In the genomic region with DNA sequence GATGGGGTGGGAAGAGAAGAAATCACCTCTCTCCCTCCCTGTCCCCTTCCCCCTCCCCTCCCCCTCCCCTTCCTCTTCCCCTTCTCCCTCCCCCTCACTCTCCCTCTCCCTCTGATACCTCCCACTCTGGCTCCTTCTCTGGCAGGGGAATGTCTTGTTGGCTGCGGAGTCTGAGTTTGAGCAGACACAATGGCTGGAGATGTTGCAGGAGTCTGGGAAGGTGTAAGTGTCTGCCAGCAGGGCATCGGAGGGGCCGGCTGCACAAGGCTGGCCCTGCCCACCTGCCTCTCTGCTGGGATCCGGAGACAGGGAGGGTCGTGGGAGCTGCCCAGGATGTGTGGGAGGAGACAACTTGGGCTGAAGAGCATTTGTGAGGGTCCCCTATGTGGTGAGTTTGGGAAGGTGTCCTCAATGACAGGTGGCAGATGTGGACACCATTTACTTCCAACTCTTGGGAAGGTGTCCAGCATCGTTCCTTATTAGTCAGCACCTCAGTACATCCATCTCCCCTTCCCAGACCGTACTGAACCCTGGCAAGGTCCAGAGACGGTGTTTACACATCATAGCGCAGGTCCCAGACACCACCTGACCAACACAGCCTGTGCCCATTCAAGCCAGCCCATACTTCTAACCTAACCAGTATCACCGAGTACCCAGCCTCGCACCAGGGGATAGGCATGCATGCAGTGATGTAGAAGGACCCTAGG, we compare ENCODE assay signal across 18 mouse cellular contexts. TPM values are rescaled to one million over a fixed set of nuclear protein-coding genes. Genes with fewer than 3 reads are reported as not detected.
DNase-seq lines count a peak whose midpoint lies in the region; ATAC-seq and TF ChIP-seq lines count a peak whose summit lies in the region.
"Had no signal": no experiment of that assay in that cellular context is flagged by ENCODE, and none has a peak within 500 bp of the region (broad histone marks: within the 10 kb centered on the region; RNA-seq: fewer than 3 reads in every experiment).

No protein-coding gene starts in this region.

- TF ChIP-seq POLR2A in liver, adult 2 months (IDR thresholded peaks at IDR 0.05; ENCODE audit: extremely low read depth, insufficient read depth, low read length) = no peak

- WGBS in hindbrain, embryonic 16.5 days = 53% methylated on average over 11 of the region's 11 CpGs
- WGBS in hindbrain, embryonic 12.5 days = 62% methylated on average over 11 of the region's 11 CpGs
- WGBS in liver, adult 2 months = 36% methylated on average over 11 of the region's 11 CpGs
- WGBS in liver, embryonic 11.5 days = 49% methylated on average over 11 of the region's 11 CpGs
- WGBS in intestine, embryonic 14.5 days = 43% methylated on average over 11 of the region's 11 CpGs
- 39% methylated on average over 11 of the region's 11 CpGs for WGBS in stomach, embryonic 14.5 days

- no peak overlapping the region for H3K9ac ChIP-seq in hindbrain, embryonic 16.5 days (ENCODE audit: low read depth, low read length)
- no peak overlapping the region for H3K9ac ChIP-seq in hindbrain, embryonic 12.5 days
- no peak overlapping the region for H3K9ac ChIP-seq in liver, adult 2 months (ENCODE audit: low read depth, low read length)
- no peak overlapping the region for H3K9ac ChIP-seq in liver, embryonic 11.5 days (ENCODE audit: low read depth, low read length)
- H3K9ac ChIP-seq in intestine, embryonic 14.5 days (ENCODE audit: low read length) = no peak overlapping the region
- H3K9ac ChIP-seq in stomach, embryonic 14.5 days (replicated peaks; ENCODE audit: low read depth, low read length) = no peak overlapping the region
- H3K9ac ChIP-seq: liver, embryonic 12.5 days had no signal

- peak; percentile 28; the same call in 1 of the 2 replicates for ATAC-seq in hindbrain, embryonic 16.5 days
- ATAC-seq in hindbrain, embryonic 12.5 days (ENCODE audit: low FRiP score) = no peak
- no peak for ATAC-seq in liver, embryonic 11.5 days (replicated peaks; ENCODE audit: low FRiP score)
- ATAC-seq in intestine, embryonic 14.5 days (replicated peaks; ENCODE audit: low FRiP score, low TSS enrichment, low read depth) = peak; percentile 59
- ATAC-seq in stomach, embryonic 14.5 days (ENCODE audit: insufficient number of reproducible peaks, insufficient read depth, low FRiP score, low read depth) = peak; percentile 69
- ATAC-seq: liver, embryonic 12.5 days; lung, postnatal 0 days; midbrain, embryonic 16.5 days had no signal

- H3K79me2 ChIP-seq in liver, adult 2 months (ENCODE audit: control insufficient read depth, insufficient read depth, low read length) = no peaks in the 10 kb centered on the region

- no peak overlapping the region for H3K4me2 ChIP-seq in hindbrain, embryonic 16.5 days (ENCODE audit: low read length)
- no peak overlapping the region for H3K4me2 ChIP-seq in hindbrain, embryonic 12.5 days (replicated peaks)
- no peak overlapping the region for H3K4me2 ChIP-seq in liver, embryonic 11.5 days
- H3K4me2 ChIP-seq in intestine, embryonic 14.5 days (ENCODE audit: low read length) = peak overlapping the region; percentile 12
- no peak overlapping the region for H3K4me2 ChIP-seq in stomach, embryonic 14.5 days (replicated peaks; ENCODE audit: low read depth, low read length)
- H3K4me2 ChIP-seq: liver, embryonic 12.5 days had no signal

- H3K36me3 ChIP-seq in hindbrain, embryonic 16.5 days (ENCODE audit: control insufficient read depth, insufficient read depth, low read length) = no peaks in the 10 kb centered on the region
- no peaks in the 10 kb centered on the region for H3K36me3 ChIP-seq in hindbrain, embryonic 12.5 days
- no peaks in the 10 kb centered on the region for H3K36me3 ChIP-seq in liver, adult 2 months (ENCODE audit: control insufficient read depth, insufficient read depth, low read length)
- no peaks in the 10 kb centered on the region for H3K36me3 ChIP-seq in liver, embryonic 11.5 days (ENCODE audit: control insufficient read depth, insufficient read depth, low read length)
- H3K36me3 ChIP-seq in intestine, embryonic 14.5 days (ENCODE audit: control insufficient read depth, insufficient read depth, low read length) = no peaks in the 10 kb centered on the region
- no peaks in the 10 kb centered on the region for H3K36me3 ChIP-seq in stomach, embryonic 14.5 days (ENCODE audit: control insufficient read depth, insufficient read depth, low read length)
- H3K36me3 ChIP-seq: G1E; liver, embryonic 12.5 days had no signal

- H3K9me3 ChIP-seq in hindbrain, embryonic 16.5 days (ENCODE audit: control insufficient read depth, low read length) = no peaks in the 10 kb centered on the region
- no peaks in the 10 kb centered on the region for H3K9me3 ChIP-seq in hindbrain, embryonic 12.5 days (replicated peaks)
- no peaks in the 10 kb centered on the region for H3K9me3 ChIP-seq in liver, embryonic 11.5 days (ENCODE audit: control insufficient read depth, low read length)
- H3K9me3 ChIP-seq in intestine, embryonic 14.5 days (ENCODE audit: control insufficient read depth, low read length) = no peaks in the 10 kb centered on the region
- H3K9me3 ChIP-seq in stomach, embryonic 14.5 days (ENCODE audit: control insufficient read depth, low read depth, low read length) = no peaks in the 10 kb centered on the region
- H3K9me3 ChIP-seq: G1E; liver, embryonic 12.5 days had no signal

- H3K27me3 ChIP-seq in hindbrain, embryonic 16.5 days (replicated peaks; ENCODE audit: control insufficient read depth, insufficient read depth, low read length) = no peaks in the 10 kb centered on the region
- no peaks in the 10 kb centered on the region for H3K27me3 ChIP-seq in hindbrain, embryonic 12.5 days
- no peaks in the 10 kb centered on the region for H3K27me3 ChIP-seq in liver, adult 2 months (ENCODE audit: control insufficient read depth, insufficient read depth, low read length)
- peaks cover 18% of the 10 kb centered on the region for H3K27me3 ChIP-seq in liver, embryonic 11.5 days (replicated peaks; ENCODE audit: control insufficient read depth, insufficient read depth, low read length)
- H3K27me3 ChIP-seq in intestine, embryonic 14.5 days (replicated peaks; ENCODE audit: control insufficient read depth, insufficient read depth, low read length) = no peaks in the 10 kb centered on the region
- H3K27me3 ChIP-seq in stomach, embryonic 14.5 days (ENCODE audit: control insufficient read depth, insufficient read depth, low read length) = no peaks in the 10 kb centered on the region

- peak; percentile 17 for DNase-seq in liver, adult 2 months (ENCODE audit: extremely low read depth, low read depth, low spot score)
- no peak for DNase-seq in liver, embryonic 11.5 days (ENCODE audit: low spot score)
- peak; percentile 66 for DNase-seq in intestine, embryonic 14.5 days (ENCODE audit: low spot score)
- no peak for DNase-seq in urinary bladder, postnatal 25 days (ENCODE audit: low spot score)
- DNase-seq: gastrocnemius, postnatal 36 days; layer of hippocampus, postnatal 36 days; spleen, adult 18-20 months; thymus, postnatal 25 days had no signal

- peaks cover 15% of the 10 kb centered on the region for H3K4me1 ChIP-seq in hindbrain, embryonic 16.5 days (ENCODE audit: control insufficient read depth, insufficient read depth, low read depth, low read length)
- H3K4me1 ChIP-seq in hindbrain, embryonic 12.5 days = peaks cover 7% of the 10 kb centered on the region
- H3K4me1 ChIP-seq in liver, adult 2 months (ENCODE audit: control insufficient read depth, insufficient read depth, low read length) = peaks cover 7% of the 10 kb centered on the region; the same call in 1 of the 2 replicates
- H3K4me1 ChIP-seq in liver, embryonic 11.5 days (replicated peaks; ENCODE audit: control insufficient read depth, insufficient read depth, low read length) = no peaks in the 10 kb centered on the region; the same call in 1 of the 2 replicates
- H3K4me1 ChIP-seq in intestine, embryonic 14.5 days (replicated peaks; ENCODE audit: control insufficient read depth, insufficient read depth, low read length) = peaks cover 11% of the 10 kb centered on the region
- H3K4me1 ChIP-seq in stomach, embryonic 14.5 days (ENCODE audit: control insufficient read depth, insufficient read depth, low read length) = peaks cover 16% of the 10 kb centered on the region; the same call in 1 of the 2 replicates

- TF ChIP-seq CTCF in liver, adult 2 months (IDR thresholded peaks at IDR 0.05; ENCODE audit: low read depth, low read length) = peak; percentile 18; the same call in 1 of the 2 replicates

- H3K4me3 ChIP-seq in hindbrain, embryonic 16.5 days (ENCODE audit: low read length) = no peak overlapping the region
- H3K4me3 ChIP-seq in hindbrain, embryonic 12.5 days = no peak overlapping the region
- no peak overlapping the region for H3K4me3 ChIP-seq in liver, adult 2 months (ENCODE audit: insufficient read depth, low read depth, low read length)
- no peak overlapping the region for H3K4me3 ChIP-seq in liver, embryonic 11.5 days (ENCODE audit: low read depth, low read length)
- H3K4me3 ChIP-seq in intestine, embryonic 14.5 days (ENCODE audit: low read depth, low read length) = no peak overlapping the region
- no peak overlapping the region for H3K4me3 ChIP-seq in stomach, embryonic 14.5 days (ENCODE audit: low read depth, low read length)
- H3K4me3 ChIP-seq: erythroblast, embryonic 14.5 days; liver, embryonic 12.5 days had no signal

- 0 out of 2 replicates have a peak overlapping the region, but pooled peaks have one; percentile 23 for H3K27ac ChIP-seq in hindbrain, embryonic 16.5 days (ENCODE audit: low read depth, low read length)
- no peak overlapping the region for H3K27ac ChIP-seq in hindbrain, embryonic 12.5 days
- H3K27ac ChIP-seq in liver, adult 2 months (replicated peaks; ENCODE audit: insufficient read depth, low read depth, low read length) = no peak overlapping the region
- no peak overlapping the region for H3K27ac ChIP-seq in liver, embryonic 11.5 days (ENCODE audit: low read depth, low read length)
- H3K27ac ChIP-seq in intestine, embryonic 14.5 days (ENCODE audit: low read depth) = peak overlapping the region; percentile 34; the same call in 1 of the 2 replicates
- peak overlapping the region; percentile 52; the same call in 1 of the 2 replicates for H3K27ac ChIP-seq in stomach, embryonic 14.5 days (ENCODE audit: low read length)
- H3K27ac ChIP-seq: liver, embryonic 12.5 days had no signal

RNA-seq across cellular contexts. Expression of gene Plekhd1, which starts 14.0 kb away (rescaled TPM):
- 6.8 and 7.0 TPM in 2 replicates for polyA plus RNA-seq in hindbrain, embryonic 16.5 days (2015; fragmentation: Nextera tagmentation; extraction: Ambion mirVana)
- polyA plus RNA-seq in hindbrain, embryonic 12.5 days (2016; fragmentation: Nextera tagmentation; extraction: Ambion mirVana) = 1.7 and 2.0 TPM in 2 replicates
- 0.07 TPM in 1 of 2 replicates, not detected in the other for total RNA-seq in liver, adult 2 months (2014; rRNA removed)
- not detected in 2 replicates for polyA plus RNA-seq in liver, adult 2 months (2012; rRNA removed)
- polyA plus RNA-seq in liver, embryonic 11.5 days (2014; fragmentation: Nextera tagmentation; extraction: Ambion mirVana) = 0.70 and 1.1 TPM in 2 replicates
- 11.8 and 12.1 TPM in 2 replicates for polyA plus RNA-seq in intestine, embryonic 14.5 days (2014; fragmentation: Nextera tagmentation; extraction: Ambion mirVana)
- polyA plus RNA-seq in stomach, embryonic 14.5 days (2014; fragmentation: Nextera tagmentation; extraction: Ambion mirVana) = 3.9 and 6.5 TPM in 2 replicates
- total RNA-seq: gastrocnemius, postnatal 36 days; megakaryocyte-erythroid progenitor cell, adult 5-6 weeks had no signal
- polyA plus RNA-seq: G1E had no signal

RNA-seq across cellular contexts. Expression of gene Ccdc177, which starts 54.1 kb away (rescaled TPM):
- polyA plus RNA-seq in hindbrain, embryonic 16.5 days (2015; fragmentation: Nextera tagmentation; extraction: Ambion mirVana) = 2.0 and 2.3 TPM in 2 replicates
- polyA plus RNA-seq in hindbrain, embryonic 12.5 days (2016; fragmentation: Nextera tagmentation; extraction: Ambion mirVana) = 5.9 and 6.7 TPM in 2 replicates
- total RNA-seq in liver, adult 2 months (2014; rRNA removed) = not detected in 2 replicates
- not detected in 2 replicates for polyA plus RNA-seq in liver, adult 2 months (2012; rRNA removed)
- polyA plus RNA-seq in liver, embryonic 11.5 days (2014; fragmentation: Nextera tagmentation; extraction: Ambion mirVana) = not detected in 2 replicates
- polyA plus RNA-seq in intestine, embryonic 14.5 days (2014; fragmentation: Nextera tagmentation; extraction: Ambion mirVana) = 0.11 and 0.12 TPM in 2 replicates
- polyA plus RNA-seq in stomach, embryonic 14.5 days (2014; fragmentation: Nextera tagmentation; extraction: Ambion mirVana) = 0.25 and 0.26 TPM in 2 replicates
- total RNA-seq: gastrocnemius, postnatal 36 days; megakaryocyte-erythroid progenitor cell, adult 5-6 weeks had no signal
- polyA plus RNA-seq: erythroblast, embryonic 14.5 days; G1E; heart, postnatal 0 days; liver, embryonic 12.5 days had no signal

Comparison
In these comparisons a context has a peak if more than half of its experiments do, and no peak if none do; other contexts are left out.
1. ATAC-seq: peak in hindbrain, embryonic 16.5 days (single experiment), intestine, embryonic 14.5 days (single experiment) and stomach, embryonic 14.5 days (single experiment); none in hindbrain, embryonic 12.5 days (single experiment) and liver, embryonic 11.5 days (single experiment).
2. H3K27ac ChIP-seq: peak in hindbrain, embryonic 16.5 days (single experiment), intestine, embryonic 14.5 days (single experiment) and stomach, embryonic 14.5 days (single experiment); none in hindbrain, embryonic 12.5 days (single experiment), liver, adult 2 months (single experiment) and liver, embryonic 11.5 days (single experiment).
3. DNase-seq: peak in liver, adult 2 months (single experiment) and intestine, embryonic 14.5 days (single experiment); none in liver, embryonic 11.5 days (single experiment) and urinary bladder, postnatal 25 days (single experiment).